Mouse (Mus musculus) ES-E14 (cell line): Measurements from ENCODE around the gene Kansl2. TPM values are rescaled to one million over a fixed set of nuclear protein-coding genes. Genes with fewer than 3 reads are reported as not detected.

ENCODE experiments used
- DNase-seq: peaks from one replicate; pipeline ENCODE4 v3.0.0-alpha.2; 2013; ENCODE audit warnings: low read depth, low spot score
- H3K27ac ChIP-seq: 2 replicates; pipeline ENCODE4 v1.5.1; 2012; ENCODE audit warnings: low read depth, mild to moderate bottlenecking, low read length, moderate library complexity, mixed read lengths; ENCODE audit not compliant: poor library complexity, insufficient read depth, severe bottlenecking
- H3K36me3 ChIP-seq: 2 replicates; pipeline ENCODE4 v1.6.1; 2012; ENCODE audit warnings: mild to moderate bottlenecking, low read length, moderate library complexity, mixed read lengths; ENCODE audit not compliant: control insufficient read depth, poor library complexity, insufficient read depth, severe bottlenecking
- H3K4me1 ChIP-seq, 2 experiments: fragments of 150-350 bp in 1 of 2; sonication (generic) in 1 of 2; 2 replicates each; pipeline ENCODE4 v1.6.1; 2012; ENCODE audit warnings: low read length in 2 of 2, mild to moderate bottlenecking in 1 of 2, mixed read lengths in 1 of 2; ENCODE audit not compliant: control insufficient read depth in 2 of 2, insufficient read depth in 2 of 2, poor library complexity in 1 of 2
- H3K4me3 ChIP-seq, 2 experiments: fragments of 150-350 bp in 1 of 2; sonication (generic) in 1 of 2; 2 replicates each; pipeline ENCODE4 v1.5.1; 2012; ENCODE audit warnings: low read length in 2 of 2, low read depth in 1 of 2, mild to moderate bottlenecking in 1 of 2, mixed read lengths in 1 of 2; ENCODE audit not compliant: insufficient read depth in 1 of 2, poor library complexity in 1 of 2, severe bottlenecking in 1 of 2
- H3K9ac ChIP-seq: 2 replicates; pipeline ENCODE4 v1.6.1; 2012; ENCODE audit warnings: low read depth, mild to moderate bottlenecking, low read length, mixed read lengths; ENCODE audit not compliant: poor library complexity, insufficient read depth, severe bottlenecking
- H3K9me3 ChIP-seq: fragments of 150-350 bp; sonication (generic); 2 replicates; pipeline ENCODE4 v1.6.1; 2012; ENCODE audit warnings: low read depth, mild to moderate bottlenecking, low read length; ENCODE audit not compliant: control insufficient read depth, insufficient read depth
- CHD2 ChIP-seq: IDR thresholded peaks from 2 replicates; pipeline ENCODE4 v1.6.1; 2014; ENCODE audit warnings: mild to moderate bottlenecking, low read depth, low read length, inconsistent platforms
- HCFC1 ChIP-seq: IDR thresholded peaks from 2 replicates; pipeline ENCODE4 v1.6.1; 2012; ENCODE audit warnings: low read length, inconsistent platforms, borderline replicate concordance; ENCODE audit not compliant: insufficient read depth
- MAFK ChIP-seq: IDR thresholded peaks from 2 replicates; pipeline ENCODE4 v1.6.1; 2014; ENCODE audit warnings: mild to moderate bottlenecking, low read depth, low read length, inconsistent platforms; ENCODE audit not compliant: insufficient read depth
- ZC3H11A ChIP-seq: IDR thresholded peaks from 2 replicates; pipeline ENCODE4 v1.6.1; 2012; ENCODE audit warnings: low read depth, mild to moderate bottlenecking, inconsistent platforms, low read length, borderline replicate concordance
- ZNF384 ChIP-seq: IDR thresholded peaks from 2 replicates; pipeline ENCODE4 v1.6.1; 2012; ENCODE audit warnings: low read depth, low read length, inconsistent platforms
- in situ Hi-C, 2 experiments: fragments of 600-800 bp; cut with MboI; formaldehyde crosslinking; loops; one replicate each; pipeline ENCODE4 v1.15.1; 2025; ENCODE audit warnings: low sequenced_read_pairs in 2 of 2, inconsistent platforms in 1 of 2; ENCODE audit not compliant: unreplicated experiment in 2 of 2
- total RNA-seq: library from RNA; depleted of rRNA; stranded (reverse); fragments of 300-350 nt; gene quantifications from 2 replicates; pipeline ENCODE4 v1.2.3, GENCODE M21; 2012

Kansl2 gene
- total RNA-seq, 1 experiment, result 111 TPM

GRCm38 (mm10) chr15:98579310-98579709, 45.2 kb upstream of the Kansl2 start:
- Histone ChIP-seq H3K36me3 (no peaks in the 10 kb centered on the region), H3K4me3 (no peak overlapping the region), H3K9me3 (no peaks in the 10 kb centered on the region), H3K27ac (no peak overlapping the region), H3K4me1 (no peaks in the 10 kb centered on the region), H3K9ac (no peak overlapping the region)
- in situ Hi-C loops, result loop anchor here in 1 of 2 experiments (5.0 kb wide), 1 partner anchor 38 kb away; no protein-coding TSS in a partner anchor
- DNase-seq, result no peak
- TF ChIP-seq MAFK (no peak), HCFC1 (no peak), ZNF384 (no peak), ZC3H11A (no peak), CHD2 (no peak)

GRCm38 (mm10) chr15:98573293-98573692, 39.2 kb upstream of the Kansl2 start:
- Histone ChIP-seq H3K9ac (no peak overlapping the region), H3K4me1 (no peaks in the 10 kb centered on the region; a peak in 1 of 4 replicates), H3K4me3 (no peak overlapping the region), H3K27ac (no peak overlapping the region), H3K36me3 (no peaks in the 10 kb centered on the region; the same call in 1 of the 2 replicates), H3K9me3 (no peaks in the 10 kb centered on the region)
- in situ Hi-C loops, result no loop called here
- DNase-seq, result no peak
- TF ChIP-seq MAFK, result no peak
- TF ChIP-seq CHD2, result no peak
- no peak for TF ChIP-seq ZNF384
- TF ChIP-seq ZC3H11A, result no peak
- TF ChIP-seq HCFC1, result no peak

- no peaks in the 10 kb centered on the region; the same call in 1 of the 2 replicates for H3K36me3 ChIP-seq
- no peaks in the 10 kb centered on the region for H3K9me3 ChIP-seq
- in situ Hi-C loops, result no loop called here
- DNase-seq, result no peak
- TF ChIP-seq CHD2 (no peak), ZNF384 (no peak), MAFK (no peak), ZC3H11A (no peak), HCFC1 (no peak)
- H3K4me3 ChIP-seq, result no peak within 1 kb of the TSS
- peaks cover 0 to under 1% of the 10 kb centered on the region in 2 experiments; a peak in 1 of 4 replicates for H3K4me1 ChIP-seq
- H3K9ac ChIP-seq, result no peak within 1 kb of the TSS
- no peak within 1 kb of the TSS for H3K27ac ChIP-seq
Measured at GRCm38 (mm10) chr15:98570873-98571538, 36.9 kb upstream of the Kansl2 start, which contains the start of the genes Ccnt1 and 4930415O20Rik. Gene Ccnt1, minus strand, starts transcription at chr15:98570923. Gene 4930415O20Rik, plus strand, starts transcription at chr15:98571004.

DNA sequence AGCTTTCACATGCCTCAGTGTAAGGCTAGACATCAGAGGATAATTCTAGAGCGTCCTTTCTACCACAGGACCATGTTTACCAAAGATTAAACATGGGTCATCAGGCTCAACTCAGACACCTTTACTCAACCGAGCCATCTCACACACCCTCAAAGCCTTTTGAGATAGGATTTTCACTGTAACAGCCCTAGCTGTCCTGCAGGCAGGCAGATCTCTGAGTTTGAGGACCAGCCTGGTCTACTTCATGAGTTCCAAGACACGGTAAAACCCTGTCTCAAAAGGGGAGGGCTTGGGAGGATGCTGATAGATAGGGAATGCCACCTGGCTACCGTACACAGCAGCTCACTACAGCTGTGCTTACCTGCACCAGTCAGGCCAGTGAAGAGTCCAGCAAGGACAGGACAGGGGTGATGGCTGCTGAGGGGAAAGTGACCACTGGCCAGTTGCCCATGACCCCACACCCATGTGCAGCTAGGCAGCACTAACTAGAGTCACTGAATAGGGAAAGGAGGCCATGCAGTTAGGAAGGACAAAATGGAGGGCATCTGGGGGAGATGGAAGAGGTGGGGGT, 35.8 kb upstream of the Kansl2 start:
- no peak for TF ChIP-seq MAFK
- TF ChIP-seq CHD2, result no peak
- no peak for TF ChIP-seq ZC3H11A
- TF ChIP-seq ZNF384, result no peak
- no peak for TF ChIP-seq HCFC1
- no peak for DNase-seq
- H3K4me1 ChIP-seq, result peaks cover 0 to 3% of the 10 kb centered on the region in 2 experiments; a peak in 1 of 4 replicates
- no peak overlapping the region for H3K4me3 ChIP-seq
- no peak overlapping the region for H3K9ac ChIP-seq
- in situ Hi-C loops, result no loop called here
- H3K36me3 ChIP-seq, result peaks cover 5% of the 10 kb centered on the region; the same call in 1 of the 2 replicates
- H3K27ac ChIP-seq, result no peak overlapping the region
- no peaks in the 10 kb centered on the region for H3K9me3 ChIP-seq
